ENCODE assay signal across 21 mouse cellular contexts in genomic region chr4:131939459-131939858, GRCm38 (mm10). TPM values are rescaled to one million over a fixed set of nuclear protein-coding genes. Genes with fewer than 3 reads are reported as not detected.
"Had no signal": no experiment of that assay in that cellular context is flagged by ENCODE, and none has a peak within 500 bp of the region (broad histone marks: within the 10 kb centered on the region; RNA-seq: fewer than 3 reads in every experiment).

No protein-coding gene starts in this region.

- H3K4me1 ChIP-seq: midbrain, embryonic 12.5 days; midbrain, embryonic 15.5 days; stomach, embryonic 15.5 days had no signal

- H3K9ac ChIP-seq: midbrain, embryonic 12.5 days; midbrain, embryonic 15.5 days; neural tube, embryonic 13.5 days; stomach, embryonic 15.5 days had no signal

- DNase-seq: kidney, adult 2 months; kidney, postnatal 25 days; layer of hippocampus, adult 9-11 months; lung, adult 18-20 months; lung, postnatal 14 days; retina, postnatal 1 day; right cerebral cortex, postnatal 25 days; spleen, adult 18-20 months; thymus, adult 18-20 months; thymus, postnatal 36 days had no signal

- ATAC-seq: midbrain, embryonic 15.5 days had no signal

- H3K4me3 ChIP-seq: layer of hippocampus, adult 2 months; midbrain, embryonic 12.5 days; midbrain, embryonic 15.5 days; myocyte; neural tube, embryonic 13.5 days; stomach, embryonic 15.5 days had no signal

- H3K27ac ChIP-seq: kidney, postnatal 0 days; layer of hippocampus, adult 2 months; macrophage; midbrain, embryonic 12.5 days; midbrain, embryonic 15.5 days; neural tube, embryonic 13.5 days; stomach, embryonic 15.5 days had no signal

- H3K27me3 ChIP-seq: midbrain, embryonic 12.5 days; midbrain, embryonic 15.5 days; neural tube, embryonic 13.5 days; stomach, embryonic 15.5 days had no signal

- H3K4me2 ChIP-seq: midbrain, embryonic 12.5 days; midbrain, embryonic 15.5 days; neural tube, embryonic 13.5 days; stomach, embryonic 15.5 days had no signal

- H3K9me3 ChIP-seq: midbrain, embryonic 12.5 days; midbrain, embryonic 15.5 days; neural tube, embryonic 13.5 days; stomach, embryonic 15.5 days had no signal

RNA-seq across cellular contexts. Expression of gene Tmem200b, which starts 17.9 kb away (rescaled TPM):
- total RNA-seq: megakaryocyte, adult 5-6 weeks; monocyte, adult 5-6 weeks; neutrophil, adult 5-6 weeks had no signal
- polyA plus RNA-seq: macrophage had no signal
